Mouse (Mus musculus): ENCODE measurements around the gene Hmgn2.
"Not testable (repeated sequence)": the region's sequence is repeated elsewhere in the genome, so short reads cannot be mapped to it uniquely, and the experiment has no call there.

Hmgn2 gene

DNA sequence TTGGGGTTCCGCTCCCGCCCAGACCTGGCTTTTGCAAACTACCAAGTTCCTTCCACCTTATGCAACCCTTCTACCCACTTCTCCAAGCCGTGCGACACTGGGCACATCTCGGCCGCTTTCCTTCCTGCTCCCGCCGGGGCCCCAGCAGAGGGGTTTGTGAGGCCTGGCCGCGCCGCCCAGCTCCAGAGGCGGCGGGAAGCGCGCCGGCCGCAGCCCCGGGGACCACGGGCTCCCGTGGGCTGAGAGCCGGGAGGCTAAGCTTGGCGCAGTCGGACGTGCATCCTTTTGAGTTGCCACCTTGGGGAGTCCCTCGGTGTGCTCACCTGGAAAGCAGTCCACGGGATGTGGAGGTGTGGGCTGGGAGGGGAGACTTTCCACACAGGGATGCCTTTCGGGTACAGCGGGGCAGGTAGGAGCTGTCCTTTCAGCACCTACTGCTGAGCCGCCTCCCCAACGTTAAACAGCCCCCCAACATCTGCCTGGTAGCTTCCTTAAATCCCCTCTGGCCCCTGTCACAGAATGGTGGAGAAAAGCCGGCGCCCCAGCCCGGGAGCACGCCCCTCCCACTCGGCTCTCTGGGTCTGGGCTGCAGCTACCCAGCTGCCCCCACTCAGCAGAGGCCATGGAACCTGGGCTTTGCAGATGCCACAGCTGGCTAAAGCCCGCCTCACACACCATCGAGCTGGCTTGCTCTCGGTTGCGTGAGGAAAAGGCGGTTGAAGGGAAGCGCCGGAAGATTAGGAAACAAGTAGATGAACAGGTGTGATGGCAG is at the start of gene Hmgn2:
Hmgn2 (minus strand) TSS at position 501 of the 772 bp plus-strand sequence.
- DNase-seq (ENCODE audit: inconsistent ontology term): no peak

DNA sequence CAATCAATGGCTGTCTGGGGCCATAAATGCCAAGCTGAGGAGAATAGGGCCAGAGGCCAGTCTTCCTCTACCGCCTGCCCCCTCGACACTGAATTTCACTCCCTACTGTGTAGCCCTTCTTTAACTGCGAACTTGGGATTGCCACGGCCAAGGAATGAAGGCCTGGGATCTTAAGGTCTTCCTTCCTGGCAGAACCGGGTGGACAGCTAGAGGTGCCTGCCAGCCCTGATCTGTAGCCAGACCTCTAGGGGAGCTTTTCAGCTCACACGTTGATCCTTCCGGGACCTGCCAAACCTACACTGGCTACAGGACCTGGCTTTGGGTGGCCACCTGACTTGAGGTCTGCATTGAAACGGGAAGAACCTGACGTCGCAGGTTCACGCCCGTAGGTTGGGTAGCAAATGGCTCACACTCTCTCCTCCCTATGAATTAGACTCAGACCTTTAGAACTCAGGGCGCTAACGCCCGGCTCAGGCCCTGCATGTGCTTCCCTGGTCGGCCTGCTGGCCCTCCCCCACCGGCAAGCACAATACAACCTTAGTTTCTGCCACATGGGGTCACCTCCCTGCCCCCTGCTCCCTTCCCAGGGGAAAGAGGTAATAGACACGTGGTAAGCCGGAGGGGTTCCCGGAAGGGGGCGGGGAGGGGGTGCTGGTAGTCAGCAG is 48.9 kb upstream of the Hmgn2 start:
- DNase-seq (ENCODE audit: inconsistent ontology term): no peak

DNA sequence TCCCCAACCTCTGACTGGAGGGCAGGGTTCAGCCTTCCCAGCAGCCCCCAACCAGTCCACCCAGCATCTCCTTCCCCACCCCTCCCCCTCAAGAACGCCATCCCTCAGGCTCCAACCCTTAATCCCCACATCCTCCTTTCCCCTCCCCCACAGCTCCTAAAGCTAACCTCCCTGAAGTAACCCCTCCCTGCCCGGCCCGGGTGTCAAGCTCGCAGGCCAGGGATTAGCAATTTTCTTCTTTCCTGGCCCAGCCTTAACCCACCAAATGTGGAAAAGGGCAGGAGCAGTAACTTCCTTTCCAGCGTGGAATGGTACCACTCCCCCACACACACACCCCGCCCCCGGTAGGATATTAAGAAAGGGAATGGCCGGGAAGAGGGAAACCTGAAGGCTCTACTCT is 48.3 kb upstream of the Hmgn2 start:
- DNase-seq (ENCODE audit: inconsistent ontology term): no peak

DNA sequence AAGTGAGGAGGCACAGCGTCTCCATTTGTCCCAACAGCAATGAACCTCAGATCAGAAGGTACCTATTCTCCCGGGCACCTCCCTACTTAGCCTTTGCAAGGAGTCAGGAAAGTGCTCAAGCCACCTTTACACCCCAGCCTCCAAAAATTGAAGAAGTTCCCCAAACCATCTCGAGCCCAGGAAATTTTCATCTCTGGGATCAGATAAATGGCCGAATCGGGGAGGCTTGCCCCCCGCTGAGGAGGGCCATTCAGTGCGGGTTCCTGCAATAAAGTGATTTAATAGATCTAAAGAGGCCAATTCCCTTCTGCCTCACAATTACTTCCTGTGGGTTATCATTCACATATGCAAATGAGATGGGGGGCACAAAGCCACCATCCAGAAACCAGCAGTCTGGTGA is 47.8 kb upstream of the Hmgn2 start:
- no peak for DNase-seq (ENCODE audit: inconsistent ontology term)

DNA sequence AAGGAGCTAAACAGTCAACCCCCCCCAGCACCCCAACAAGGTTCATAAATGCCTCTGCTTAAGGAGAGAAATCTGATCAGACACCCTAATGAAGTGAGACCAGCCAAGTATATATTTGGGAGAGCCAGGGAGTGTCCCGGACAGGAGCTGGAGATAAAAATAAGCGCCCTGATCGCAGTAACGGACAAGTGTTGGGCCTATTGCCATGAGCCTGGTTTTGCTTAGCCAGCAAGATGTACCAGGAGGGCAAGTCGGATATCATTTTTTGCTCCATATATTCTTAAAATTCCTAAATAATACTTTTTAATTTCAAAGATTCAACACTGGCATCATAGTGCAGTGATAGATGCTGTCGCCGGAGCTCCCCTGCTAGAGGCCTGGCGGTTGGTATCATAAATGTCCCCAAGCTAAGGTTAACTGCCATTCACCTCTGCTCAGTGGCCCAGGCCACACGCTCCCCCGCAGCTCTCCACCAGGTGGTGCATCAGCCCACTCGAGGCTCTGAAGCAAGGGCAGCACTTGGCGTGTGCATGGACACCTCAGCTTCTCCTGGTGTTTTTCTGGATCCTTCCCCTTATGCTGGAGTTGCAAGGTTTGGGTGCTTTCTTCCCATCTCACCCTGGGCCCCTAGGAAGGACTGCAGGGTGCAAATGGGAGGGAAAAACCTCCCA is 44.5 kb upstream of the Hmgn2 start:
- DNase-seq (ENCODE audit: inconsistent ontology term): no peak

DNA sequence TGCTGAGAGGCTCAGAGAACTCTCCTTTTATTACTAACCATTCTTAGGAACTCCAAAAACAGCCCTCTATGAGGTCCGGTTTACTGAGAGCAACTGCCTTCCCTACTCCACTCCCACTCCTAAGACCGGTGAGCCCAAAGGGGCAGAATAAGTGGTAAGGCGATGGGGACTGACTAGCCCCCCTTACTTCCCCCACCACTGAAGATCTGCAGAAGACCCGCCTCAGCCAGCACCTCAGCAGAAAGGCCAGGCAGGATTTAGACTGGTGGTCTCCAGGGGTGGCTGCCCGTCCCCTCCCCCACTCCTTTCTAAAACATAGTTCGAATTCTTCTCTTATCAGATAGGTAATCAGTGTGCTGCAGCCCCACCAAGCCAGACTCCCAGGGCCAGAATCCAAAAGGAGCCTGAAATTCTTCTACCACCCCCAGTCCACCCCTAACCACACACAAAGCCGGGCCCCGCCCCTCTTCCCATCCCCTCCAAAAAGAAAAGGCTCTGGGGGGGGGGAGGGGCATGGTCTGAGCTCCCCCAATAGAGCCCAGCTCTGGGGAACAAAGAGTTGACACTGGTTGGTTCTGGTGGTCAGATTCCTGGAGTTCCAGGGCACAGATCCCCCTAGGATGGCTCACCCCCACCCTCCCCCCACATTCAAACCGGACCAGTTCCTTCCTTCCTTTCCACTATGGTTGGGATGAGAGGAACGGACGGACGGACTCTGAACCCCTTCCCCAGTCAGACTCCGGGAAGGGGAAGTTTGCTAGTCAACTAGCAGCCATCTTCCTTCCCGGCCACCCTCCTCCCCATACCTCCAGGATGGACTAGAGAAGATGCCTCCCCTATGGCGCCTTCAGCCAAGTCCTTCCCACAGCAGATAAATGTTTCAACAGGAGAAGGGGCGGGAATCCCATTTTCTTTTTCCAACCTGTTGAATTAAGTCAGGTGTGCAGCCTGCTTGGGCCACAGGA is 43.3 kb upstream of the Hmgn2 start:
- no peak for DNase-seq (ENCODE audit: inconsistent ontology term)

DNA sequence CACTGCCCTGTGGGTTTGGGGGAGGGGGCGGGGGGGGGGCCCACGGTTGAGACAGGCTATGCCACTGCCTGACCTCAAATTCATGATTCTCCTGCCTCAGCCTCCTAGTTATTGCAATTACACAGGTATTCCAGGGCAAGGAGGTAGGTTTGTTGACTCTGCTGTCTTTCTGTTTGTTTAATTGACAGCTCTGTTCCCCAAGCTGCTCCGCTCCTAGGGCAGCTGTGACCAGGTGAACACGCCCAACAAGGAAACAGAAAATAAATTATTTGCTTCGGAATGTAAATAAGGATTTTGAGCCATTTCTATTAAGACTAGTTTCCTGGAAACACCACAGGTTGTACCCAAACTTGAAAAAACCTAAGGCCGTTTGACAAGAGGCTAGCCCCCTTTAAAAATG is 41.3 kb upstream of the Hmgn2 start:
- no peak for DNase-seq (ENCODE audit: inconsistent ontology term)

DNA sequence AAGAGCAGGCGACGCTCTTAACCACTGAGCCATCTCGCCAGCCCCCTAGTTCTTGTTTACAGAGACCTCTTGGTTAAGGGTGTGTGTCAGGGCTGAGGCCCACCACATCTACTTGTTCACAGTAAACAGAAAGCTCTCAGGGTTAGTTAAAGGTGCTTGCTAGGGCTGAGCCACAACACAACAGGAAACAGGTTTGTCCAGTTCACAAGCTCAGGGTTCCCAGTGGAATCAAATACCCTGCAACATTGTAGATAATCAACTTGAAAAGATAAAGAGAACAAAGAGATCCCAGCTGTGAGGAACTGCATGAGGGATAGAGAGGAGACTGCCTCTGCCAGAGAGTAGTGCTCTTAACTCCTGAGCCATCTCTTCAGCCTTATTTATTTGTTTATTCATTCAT is 38.4 kb upstream of the Hmgn2 start:
- no peak for DNase-seq (ENCODE audit: inconsistent ontology term)

DNA sequence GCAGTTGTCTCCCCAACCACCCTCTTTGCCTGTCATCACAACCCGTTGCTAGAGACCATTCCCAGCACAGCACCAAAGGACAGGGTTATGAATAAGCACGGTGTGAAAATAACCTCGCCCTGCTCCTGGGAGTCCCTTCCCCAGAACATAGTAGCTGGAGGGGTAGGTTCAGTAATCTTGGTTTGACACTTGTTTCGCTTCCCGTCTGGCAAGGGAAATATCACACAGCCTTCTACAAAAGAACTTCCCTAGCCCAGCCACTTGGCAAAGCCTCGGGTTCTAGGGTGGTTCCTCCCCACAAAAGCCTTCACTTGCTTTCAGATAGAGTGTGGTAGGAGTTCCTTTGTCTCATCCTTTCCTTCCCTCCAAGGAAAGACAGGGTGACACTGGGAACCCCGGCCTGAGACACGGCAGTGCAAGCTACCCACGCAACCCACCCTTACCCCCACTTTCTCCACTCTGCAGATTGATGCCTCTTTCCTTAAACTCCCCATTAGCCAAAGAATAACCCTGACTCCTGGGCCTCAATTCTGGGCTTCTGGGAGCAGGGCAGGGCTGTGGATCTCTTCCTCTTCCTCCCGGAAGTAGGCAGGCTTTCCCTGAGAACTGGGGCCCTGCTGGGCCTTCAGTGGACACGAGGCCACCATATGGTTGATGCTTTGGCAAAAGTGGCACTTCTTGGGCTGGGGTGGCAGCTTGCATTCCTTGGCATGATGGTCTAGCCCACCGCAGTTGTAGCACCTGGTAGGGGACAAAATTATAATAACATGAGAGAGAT is 37.3 kb upstream of the Hmgn2 start:
- DNase-seq (ENCODE audit: inconsistent ontology term): no peak

DNA sequence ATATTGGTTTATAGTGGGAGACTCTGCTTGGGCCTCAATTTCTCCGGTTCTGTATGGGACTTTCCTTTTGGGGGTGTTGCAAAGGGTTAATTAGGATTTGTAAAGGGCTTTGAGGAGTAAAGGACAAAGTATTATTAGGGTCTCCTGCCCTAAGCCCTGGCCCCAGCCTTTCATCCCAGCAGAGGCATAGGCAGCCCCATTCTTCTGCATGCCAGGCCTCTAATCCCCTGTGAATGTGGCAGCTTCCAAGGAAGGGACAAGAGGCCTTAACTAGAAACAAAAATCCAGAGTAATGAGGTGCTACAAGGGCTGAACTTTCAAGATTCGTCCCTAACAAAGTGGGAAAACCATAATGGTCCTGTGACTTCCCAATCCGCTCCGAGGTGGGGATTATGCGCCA is 34.5 kb upstream of the Hmgn2 start:
- DNase-seq (ENCODE audit: inconsistent ontology term): no peak

DNA sequence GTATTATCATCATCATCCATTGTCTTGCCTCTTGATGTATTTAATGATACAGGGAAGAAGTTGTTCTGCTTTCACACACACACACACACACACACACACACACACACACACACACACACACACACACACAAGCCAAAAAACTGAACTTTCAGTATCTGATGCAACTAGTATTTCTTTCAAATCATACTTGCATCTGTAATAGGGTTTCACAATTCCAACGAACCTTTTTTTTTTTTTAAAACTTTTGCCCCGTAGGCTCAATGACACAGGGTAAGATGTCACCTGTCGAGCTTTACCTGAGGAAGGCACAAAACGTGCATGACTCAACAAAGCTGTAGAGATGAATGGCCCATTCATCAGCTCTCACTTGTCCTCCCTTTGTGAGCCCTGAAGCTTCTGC is 33.8 kb upstream of the Hmgn2 start:
- no peak for DNase-seq (ENCODE audit: inconsistent ontology term)

DNA sequence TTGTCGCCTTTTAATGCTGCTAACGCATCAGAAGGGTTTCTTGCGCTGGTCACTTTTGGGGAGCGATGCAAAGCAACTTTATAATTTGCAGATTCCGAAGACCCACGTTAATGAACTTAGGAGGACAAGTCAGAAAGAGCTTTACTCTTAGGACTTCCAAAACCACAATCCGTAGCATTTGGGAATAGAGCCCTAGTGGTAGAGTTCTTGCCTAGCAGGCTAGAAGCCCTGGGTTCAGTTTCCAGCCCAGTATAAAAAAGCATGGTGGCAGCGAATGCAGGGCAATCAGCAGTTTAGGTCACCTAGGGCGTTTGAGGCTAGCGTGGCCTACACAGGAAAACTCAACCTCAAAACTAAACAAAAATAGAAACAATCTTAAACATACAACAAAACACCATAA is 33.3 kb upstream of the Hmgn2 start:
- no peak for DNase-seq (ENCODE audit: inconsistent ontology term)

DNA sequence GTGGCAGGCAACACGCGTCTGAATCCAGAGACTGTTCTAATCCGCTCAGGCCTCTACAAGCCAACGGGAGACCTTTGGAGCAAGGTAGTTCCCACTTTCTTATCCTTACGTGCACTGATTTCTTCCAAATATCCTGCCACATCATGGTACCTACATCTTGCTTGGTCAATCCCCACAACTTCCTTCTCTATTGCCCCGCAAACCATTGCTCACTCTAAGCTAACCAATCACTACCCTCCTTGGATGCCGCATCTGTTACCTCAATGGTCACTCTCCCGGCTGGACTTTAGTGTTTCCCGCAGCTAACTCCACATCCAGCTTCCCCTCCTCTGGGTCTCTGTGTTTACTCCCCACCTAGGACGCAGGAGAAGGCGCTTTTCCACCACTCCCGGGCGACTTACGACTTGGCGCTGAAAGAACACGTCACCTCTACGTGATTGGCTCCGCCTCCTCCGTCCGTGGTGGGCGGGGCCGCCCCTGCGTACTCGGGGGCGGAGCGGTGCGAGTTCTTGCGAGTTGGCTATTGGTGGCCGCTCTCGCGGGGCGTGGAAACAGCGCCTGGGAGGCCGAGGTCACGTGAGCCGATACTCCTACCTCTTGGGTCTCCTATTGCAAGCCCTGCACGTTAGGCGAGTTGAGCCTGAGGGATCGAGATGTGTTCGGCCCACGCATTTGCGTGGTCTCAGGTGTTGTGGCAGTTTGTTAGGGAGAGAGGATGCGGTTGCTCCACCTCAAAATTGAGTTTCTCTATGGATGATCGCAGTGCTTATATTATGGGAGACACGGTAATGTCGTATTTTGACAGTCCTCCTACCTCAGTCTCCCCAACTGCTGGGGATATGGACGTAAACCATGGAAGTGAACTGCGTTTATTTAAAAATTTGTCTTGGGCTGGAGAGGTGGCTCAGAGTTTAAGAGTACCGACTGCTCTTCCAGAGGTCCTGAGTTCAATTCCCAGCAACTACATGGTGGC is 32.3 kb upstream of the Hmgn2 start, which contains the start of gene Dhdds:
Dhdds (minus strand) TSS at position 453 of the 973 bp plus-strand sequence.
- peak; percentile 99 for DNase-seq (ENCODE audit: inconsistent ontology term)

DNA sequence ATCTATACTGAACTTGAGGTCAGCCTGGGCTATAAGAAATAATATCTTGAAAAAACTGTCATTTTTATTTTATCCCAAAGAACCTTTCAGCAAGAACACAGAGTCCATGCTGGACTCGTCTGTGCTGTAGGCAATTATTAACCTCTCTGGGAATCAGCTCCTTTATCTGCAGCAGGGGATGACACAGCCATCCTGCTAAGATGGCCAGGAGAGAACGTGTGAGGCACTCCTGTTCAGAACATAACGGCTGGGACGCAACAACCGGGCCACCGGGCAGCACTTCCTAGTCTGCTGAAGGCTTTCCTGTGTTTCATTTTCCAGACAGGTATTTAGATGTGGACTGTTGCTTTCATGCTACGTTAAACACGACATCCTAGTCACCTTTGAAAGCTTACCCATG is 26.2 kb upstream of the Hmgn2 start:
- DNase-seq (ENCODE audit: inconsistent ontology term): no peak

DNA sequence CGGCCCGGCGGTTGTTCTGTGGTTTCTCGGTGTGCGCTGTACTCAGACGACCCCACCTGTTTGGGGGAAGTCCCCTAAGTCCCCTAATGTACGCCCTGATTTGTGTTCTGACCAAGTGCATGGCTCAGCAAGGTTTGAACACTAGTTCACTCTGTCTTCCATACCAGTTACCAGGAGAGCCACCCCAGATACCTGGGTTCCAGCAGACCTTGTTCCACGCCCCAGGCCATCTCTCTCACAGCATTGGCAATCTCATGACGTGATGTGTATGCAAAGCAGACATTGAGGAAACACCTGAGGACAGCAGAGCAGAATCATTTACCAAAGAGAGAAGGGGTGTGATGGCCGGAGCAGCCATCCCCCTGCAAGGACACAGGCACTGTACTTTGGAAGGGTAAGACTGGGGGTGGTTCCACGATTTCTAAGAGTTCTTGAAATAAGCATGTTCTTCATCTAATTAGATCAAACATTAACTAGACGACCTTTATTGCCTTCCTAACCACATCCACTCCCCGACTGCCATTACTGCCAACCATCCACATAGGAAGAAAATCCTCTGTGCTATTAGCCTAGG is 22.7 kb upstream of the Hmgn2 start:
- DNase-seq (ENCODE audit: inconsistent ontology term): no peak

DNA sequence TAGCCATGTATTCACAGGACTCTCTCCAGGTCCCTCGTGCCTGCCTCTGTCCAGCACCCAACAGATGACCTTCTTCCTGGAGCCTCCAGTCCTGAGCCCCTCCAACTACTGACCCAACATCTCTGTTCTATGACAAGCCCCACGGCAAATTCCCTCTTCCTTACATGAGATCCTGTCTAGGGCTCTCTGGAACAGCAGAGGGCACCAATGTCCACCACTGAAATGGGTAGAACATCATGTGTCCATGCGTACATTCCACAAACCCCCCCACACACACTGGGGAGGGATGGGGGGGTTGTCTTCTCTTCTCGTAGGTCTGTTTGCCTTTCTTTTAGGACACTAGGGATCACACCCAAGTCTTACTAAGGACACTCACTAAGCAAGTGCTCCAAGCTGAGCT is 21.6 kb upstream of the Hmgn2 start:
- no peak for DNase-seq (ENCODE audit: inconsistent ontology term)

DNA sequence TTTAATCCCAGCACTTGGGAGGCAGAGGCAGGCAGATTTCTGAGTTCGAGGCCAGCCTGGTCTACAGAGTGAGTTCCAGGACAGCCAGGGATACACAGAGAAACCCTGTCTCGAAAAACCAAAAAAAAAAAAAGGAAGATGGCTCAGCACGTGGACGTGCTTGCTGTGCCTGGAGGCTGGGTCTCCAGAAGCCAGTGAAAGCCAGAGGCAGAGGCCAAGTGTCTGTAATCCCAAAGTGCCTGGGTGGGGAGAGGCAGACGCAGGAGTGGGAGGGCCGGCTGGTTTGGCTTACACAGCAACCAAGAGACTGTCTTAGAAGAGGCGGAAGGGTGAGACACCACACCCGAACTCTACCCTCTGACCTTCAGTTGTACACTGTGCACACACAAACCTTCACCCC is 19.8 kb upstream of the Hmgn2 start:
- DNase-seq (ENCODE audit: inconsistent ontology term): not testable (repeated sequence)

DNA sequence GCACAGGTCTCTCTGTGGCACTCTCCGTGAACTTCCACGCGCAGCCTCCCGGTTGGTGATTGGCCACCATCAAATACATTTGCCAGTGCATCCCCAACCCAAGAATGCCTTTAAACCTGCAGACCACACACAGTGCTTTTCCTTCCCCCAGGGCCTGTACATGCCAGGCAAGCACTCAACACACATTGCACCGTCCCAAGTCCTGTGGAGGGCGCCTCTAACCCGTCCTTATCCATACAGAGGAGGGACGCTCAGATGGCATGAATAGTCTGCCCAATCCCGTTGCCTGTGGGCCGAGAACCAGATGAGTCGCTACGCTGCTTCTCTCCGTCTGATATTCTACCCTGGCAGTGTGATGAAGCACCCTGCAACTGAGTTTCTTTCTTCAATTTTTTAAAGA is 14.5 kb upstream of the Hmgn2 start:
- no peak for DNase-seq (ENCODE audit: inconsistent ontology term)

DNA sequence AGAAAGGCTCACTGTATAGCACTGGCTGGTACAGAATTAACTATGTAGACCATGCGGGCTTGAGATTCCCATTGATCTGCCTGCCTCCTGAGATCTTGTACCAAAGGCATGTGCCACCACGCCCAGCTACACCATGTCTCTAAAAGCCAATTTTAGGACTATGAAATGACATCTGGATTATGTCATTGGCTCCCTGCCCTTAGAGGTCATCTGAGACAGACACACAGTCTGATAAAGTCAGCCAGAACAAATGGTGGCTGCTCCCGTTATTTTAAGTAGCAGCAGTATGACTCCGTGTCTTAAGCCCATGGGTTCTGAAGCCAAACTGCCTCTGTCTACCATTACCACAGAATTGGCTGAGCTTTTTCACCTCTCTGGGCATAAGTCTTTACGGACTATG is 12.0 kb upstream of the Hmgn2 start:
- no peak for DNase-seq (ENCODE audit: inconsistent ontology term)
